Mouse (Mus musculus): ENCODE measurements around the gene Rab3gap2. TPM values are rescaled to one million over a fixed set of nuclear protein-coding genes. Genes with fewer than 3 reads are reported as not detected.
A peak's percentile ranks its signal among the peaks of the same experiment; 100 is the strongest.

The Rab3gap2 gene
- polyA plus RNA-seq, 1 experiment from 2014 or later = 15.0 TPM

DNA sequence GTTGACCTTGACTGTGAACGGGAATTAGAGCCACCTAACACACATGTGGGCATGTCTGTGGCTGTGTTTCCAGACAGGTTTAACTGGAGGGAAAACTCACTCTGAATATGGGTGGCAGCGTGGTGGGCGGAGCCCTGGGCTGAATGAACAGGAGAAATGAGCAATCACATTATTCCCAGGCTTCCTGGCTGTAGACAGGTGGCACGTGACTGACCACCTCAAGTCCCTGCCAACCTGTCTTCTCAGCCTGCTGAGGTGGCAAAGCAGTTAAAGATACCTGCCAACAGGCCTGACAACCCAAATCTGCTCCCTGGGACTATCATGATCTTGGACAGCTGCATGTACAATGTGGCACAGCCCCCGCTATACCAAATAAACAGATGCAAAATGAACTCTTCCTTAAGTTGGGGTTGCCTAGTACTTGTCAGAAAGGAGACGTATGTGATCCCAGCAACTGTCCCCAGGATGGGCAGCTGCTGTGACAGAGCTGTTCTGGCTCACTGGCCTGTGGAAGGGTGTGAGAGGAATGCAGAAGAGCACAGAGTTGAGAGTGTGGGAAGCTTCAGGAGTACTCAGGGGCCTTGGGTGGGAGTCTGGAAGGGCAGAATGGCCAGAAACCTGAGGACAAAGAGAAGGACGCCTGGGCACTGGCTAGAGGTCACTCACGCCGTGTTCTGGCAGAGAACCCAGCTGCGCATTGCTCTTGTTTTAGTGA is 88.9 kb downstream of the Rab3gap2 start:
- Histone ChIP-seq H3K27ac (no peak overlapping the region; the same call in 1 of the 2 replicates), H3K36me3 (ENCODE audit: insufficient read depth, low read length) (peaks cover 68% of the 10 kb centered on the region), H3K9me3 (replicated peaks; ENCODE audit: low read length) (no peaks in the 10 kb centered on the region), H3K9ac (ENCODE audit: low read depth, low read length) (no peak overlapping the region), H3K4me2 (ENCODE audit: low read length) (no peak overlapping the region), H3K4me3 (replicated peaks; ENCODE audit: low read depth, low read length) (no peak overlapping the region), H3K4me1 (replicated peaks; ENCODE audit: insufficient read depth, low read length) (no peaks in the 10 kb centered on the region), H3K27me3 (ENCODE audit: insufficient read depth, low read length) (no peaks in the 10 kb centered on the region)
- DNase-seq (ENCODE audit: low spot score) = peak; percentile 58
- 62% methylated on average over 10 of the region's 10 CpGs for WGBS
- no peak for TF ChIP-seq CTCF (IDR thresholded peaks at IDR 0.05; ENCODE audit: low read depth)
- ATAC-seq (replicated peaks; ENCODE audit: low FRiP score, low read depth) = peak; percentile 74

DNA sequence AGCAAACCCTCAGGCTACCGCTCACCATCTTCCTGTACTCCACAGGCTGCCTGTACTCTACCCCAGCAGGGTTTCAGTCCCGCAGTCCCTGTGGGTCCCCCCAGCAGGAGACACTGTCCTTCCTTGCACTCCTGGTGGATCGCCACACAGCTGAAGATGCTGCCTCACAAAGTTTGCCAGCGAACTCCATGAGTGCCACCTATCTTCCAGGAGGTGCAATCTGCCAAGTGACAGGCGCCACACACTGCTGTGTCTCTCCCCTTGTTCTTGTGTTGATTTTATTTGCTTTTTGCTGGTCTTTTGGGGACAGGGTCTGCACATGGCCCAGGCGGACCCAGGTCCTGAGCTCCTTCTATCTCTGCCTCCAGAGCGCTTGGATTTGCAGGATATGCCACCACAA is 92.9 kb downstream of the Rab3gap2 start:
- Histone ChIP-seq H3K9me3 (replicated peaks; ENCODE audit: low read length) (no peaks in the 10 kb centered on the region), H3K27me3 (ENCODE audit: insufficient read depth, low read length) (no peaks in the 10 kb centered on the region), H3K9ac (ENCODE audit: low read depth, low read length) (no peak overlapping the region), H3K4me3 (replicated peaks; ENCODE audit: low read depth, low read length) (no peak overlapping the region), H3K4me2 (ENCODE audit: low read length) (no peak overlapping the region), H3K36me3 (ENCODE audit: insufficient read depth, low read length) (peaks cover 55% of the 10 kb centered on the region), H3K27ac (no peak overlapping the region), H3K4me1 (replicated peaks; ENCODE audit: insufficient read depth, low read length) (no peaks in the 10 kb centered on the region)
- 94% methylated on average over 7 of the region's 7 CpGs for WGBS
- ATAC-seq (replicated peaks; ENCODE audit: low FRiP score, low read depth) (no peak), DNase-seq (ENCODE audit: low spot score) (no peak)
- no peak for TF ChIP-seq CTCF (IDR thresholded peaks at IDR 0.05; ENCODE audit: low read depth)

DNA sequence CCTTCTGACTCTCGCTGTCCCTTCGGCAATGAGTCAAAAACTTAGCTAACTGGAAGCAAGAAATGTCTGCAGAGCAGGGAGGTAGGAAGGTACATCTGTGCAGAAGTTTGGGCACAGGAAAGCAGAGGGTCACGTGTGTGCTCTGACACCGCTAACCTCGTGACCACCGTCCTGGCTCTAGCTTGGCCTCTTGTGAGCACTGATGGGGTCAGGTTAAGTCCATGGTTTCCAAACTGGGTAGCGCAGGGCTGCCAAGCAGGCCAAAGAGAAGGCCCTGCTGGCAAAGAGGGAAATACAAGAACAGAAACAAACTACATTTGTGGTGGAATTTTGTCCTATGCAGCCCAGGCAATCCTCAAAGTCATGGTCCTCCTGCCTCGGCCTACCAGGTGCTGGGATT is 94.6 kb downstream of the Rab3gap2 start:
- TF ChIP-seq CTCF (IDR thresholded peaks at IDR 0.05; ENCODE audit: low read depth) = no peak
- H3K27me3 ChIP-seq (ENCODE audit: insufficient read depth, low read length) = no peaks in the 10 kb centered on the region
- H3K27ac ChIP-seq = no peak overlapping the region
- 96% methylated on average over 8 of the region's 8 CpGs for WGBS
- H3K9ac ChIP-seq (ENCODE audit: low read depth, low read length) = no peak overlapping the region
- no peak overlapping the region for H3K4me3 ChIP-seq (replicated peaks; ENCODE audit: low read depth, low read length)
- no peaks in the 10 kb centered on the region for H3K4me1 ChIP-seq (replicated peaks; ENCODE audit: insufficient read depth, low read length)
- no peaks in the 10 kb centered on the region for H3K9me3 ChIP-seq (replicated peaks; ENCODE audit: low read length)
- H3K36me3 ChIP-seq (ENCODE audit: insufficient read depth, low read length) = peaks cover 49% of the 10 kb centered on the region
- ATAC-seq (replicated peaks; ENCODE audit: low FRiP score, low read depth) (no peak), DNase-seq (ENCODE audit: low spot score) (no peak)
- H3K4me2 ChIP-seq (ENCODE audit: low read length) = no peak overlapping the region

DNA sequence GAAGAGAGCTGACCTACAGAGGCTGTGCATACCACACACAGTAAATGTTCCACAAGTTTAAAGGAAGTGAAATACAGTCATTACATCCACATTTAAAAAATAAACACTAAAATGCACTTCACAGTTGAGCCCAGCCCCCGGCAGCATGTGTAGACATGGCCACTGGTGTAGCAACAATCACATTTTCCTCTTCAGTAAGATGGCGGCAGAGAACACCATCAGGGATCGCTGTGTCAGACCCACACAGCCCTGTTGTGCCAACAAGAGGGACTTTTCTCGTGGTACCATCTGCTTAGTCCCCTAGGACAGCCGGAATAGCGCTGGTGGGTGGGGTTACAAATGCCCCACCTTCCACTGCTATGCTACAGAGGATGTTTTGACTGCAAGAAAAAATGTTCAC is 98.9 kb downstream of the Rab3gap2 start:
- no peak overlapping the region for H3K4me2 ChIP-seq (ENCODE audit: low read length)
- no peak for DNase-seq (ENCODE audit: low spot score)
- no peak for ATAC-seq (replicated peaks; ENCODE audit: low FRiP score, low read depth)
- H3K36me3 ChIP-seq (ENCODE audit: insufficient read depth, low read length) = peaks cover 27% of the 10 kb centered on the region
- H3K27ac ChIP-seq = no peak overlapping the region
- H3K4me3 ChIP-seq (replicated peaks; ENCODE audit: low read depth, low read length) = no peak overlapping the region
- H3K4me1 ChIP-seq (replicated peaks; ENCODE audit: insufficient read depth, low read length) = no peaks in the 10 kb centered on the region
- H3K27me3 ChIP-seq (ENCODE audit: insufficient read depth, low read length) = no peaks in the 10 kb centered on the region
- 95% methylated on average over 6 of the region's 6 CpGs for WGBS
- H3K9ac ChIP-seq (ENCODE audit: low read depth, low read length) = no peak overlapping the region
- no peaks in the 10 kb centered on the region for H3K9me3 ChIP-seq (replicated peaks; ENCODE audit: low read length)
- TF ChIP-seq CTCF (IDR thresholded peaks at IDR 0.05; ENCODE audit: low read depth) = no peak

DNA sequence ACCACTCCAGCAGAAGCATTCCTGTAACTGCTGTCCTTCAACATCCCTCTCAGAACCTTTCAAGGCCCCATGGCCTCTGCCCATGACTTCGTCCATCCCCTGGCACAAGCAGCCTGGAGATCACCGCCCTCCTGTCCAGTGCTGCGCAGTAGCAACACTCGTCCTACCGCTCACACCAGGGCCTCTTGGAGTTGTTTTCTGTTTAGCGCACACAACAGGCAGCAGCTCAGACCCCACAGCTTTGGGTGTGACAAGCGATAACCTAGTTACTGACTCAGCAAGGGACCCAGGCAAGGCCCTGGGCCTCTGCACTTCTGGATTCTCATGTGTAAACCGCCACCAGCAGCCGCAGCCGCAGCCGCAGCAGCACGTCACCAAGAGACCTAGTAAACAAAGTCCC is 102.9 kb downstream of the Rab3gap2 start:
- 97% methylated on average over 12 of the region's 12 CpGs for WGBS
- peaks cover 28% of the 10 kb centered on the region for H3K36me3 ChIP-seq (ENCODE audit: insufficient read depth, low read length)
- no peak overlapping the region for H3K4me2 ChIP-seq (ENCODE audit: low read length)
- no peak for TF ChIP-seq CTCF (IDR thresholded peaks at IDR 0.05; ENCODE audit: low read depth)
- H3K27ac ChIP-seq = no peak overlapping the region
- no peaks in the 10 kb centered on the region for H3K27me3 ChIP-seq (ENCODE audit: insufficient read depth, low read length)
- DNase-seq (ENCODE audit: low spot score) (no peak), ATAC-seq (replicated peaks; ENCODE audit: low FRiP score, low read depth) (no peak)
- H3K4me3 ChIP-seq (replicated peaks; ENCODE audit: low read depth, low read length) = no peak overlapping the region
- no peaks in the 10 kb centered on the region for H3K4me1 ChIP-seq (replicated peaks; ENCODE audit: insufficient read depth, low read length)
- H3K9ac ChIP-seq (ENCODE audit: low read depth, low read length) = no peak overlapping the region
- no peaks in the 10 kb centered on the region for H3K9me3 ChIP-seq (replicated peaks; ENCODE audit: low read length)

DNA sequence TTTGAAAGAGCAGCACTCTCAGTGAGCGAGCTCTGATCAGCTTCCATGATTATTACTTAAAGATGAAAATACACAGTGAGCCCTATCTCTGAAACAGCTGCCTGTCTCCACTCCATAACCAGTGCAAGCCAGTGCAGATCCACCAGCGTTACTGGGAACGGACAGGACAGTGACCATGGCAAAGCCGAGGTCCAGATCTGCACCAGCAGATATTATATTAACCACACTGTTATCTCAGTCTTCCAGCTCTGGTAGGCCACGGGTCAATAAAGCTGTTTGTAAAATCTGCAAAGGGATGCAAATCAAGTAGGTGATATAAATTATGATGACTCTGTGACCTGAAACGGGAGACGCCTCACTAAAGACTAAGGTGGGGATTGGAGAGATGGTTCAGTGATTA is 103.7 kb downstream of the Rab3gap2 start:
- Histone ChIP-seq H3K27me3 (ENCODE audit: insufficient read depth, low read length) (no peaks in the 10 kb centered on the region), H3K4me3 (replicated peaks; ENCODE audit: low read depth, low read length) (no peak overlapping the region), H3K36me3 (ENCODE audit: insufficient read depth, low read length) (peaks cover 34% of the 10 kb centered on the region)

DNA sequence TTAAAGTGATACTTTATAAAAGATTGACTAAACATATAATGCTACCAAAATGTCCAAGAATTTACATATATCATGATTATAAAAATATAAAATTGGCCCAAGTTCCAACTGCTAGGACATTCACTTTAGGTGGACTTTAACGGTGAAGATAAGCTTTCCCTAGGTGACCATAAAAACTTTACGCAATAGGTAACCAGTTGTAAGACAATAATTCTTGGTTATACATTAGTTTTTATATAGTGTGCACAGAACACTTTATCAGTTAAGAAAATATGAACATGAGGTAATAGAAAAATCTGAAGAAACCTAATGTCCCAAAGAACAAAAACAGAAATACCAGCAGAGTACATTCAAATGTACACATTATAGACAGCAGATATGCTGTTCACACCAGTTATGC is 104.4 kb downstream of the Rab3gap2 start:
- Histone ChIP-seq H3K9ac (ENCODE audit: low read depth, low read length) (no peak overlapping the region), H3K27me3 (ENCODE audit: insufficient read depth, low read length) (no peaks in the 10 kb centered on the region), H3K27ac (no peak overlapping the region), H3K36me3 (ENCODE audit: insufficient read depth, low read length) (peaks cover 34% of the 10 kb centered on the region), H3K4me2 (ENCODE audit: low read length) (no peak overlapping the region), H3K9me3 (replicated peaks; ENCODE audit: low read length) (no peaks in the 10 kb centered on the region), H3K4me1 (replicated peaks; ENCODE audit: insufficient read depth, low read length) (no peaks in the 10 kb centered on the region), H3K4me3 (replicated peaks; ENCODE audit: low read depth, low read length) (no peak overlapping the region)
- TF ChIP-seq CTCF (IDR thresholded peaks at IDR 0.05; ENCODE audit: low read depth) = no peak
- WGBS = 95% methylated on average over 2 of the region's 2 CpGs
- ATAC-seq (replicated peaks; ENCODE audit: low FRiP score, low read depth) = no peak
- DNase-seq (ENCODE audit: low spot score) = no peak

More for the DNA sequence above, 103.7 kb downstream of the Rab3gap2 start:
- H3K4me1 ChIP-seq (replicated peaks; ENCODE audit: insufficient read depth, low read length) = no peaks in the 10 kb centered on the region
- TF ChIP-seq CTCF (IDR thresholded peaks at IDR 0.05; ENCODE audit: low read depth) = no peak
- no peaks in the 10 kb centered on the region for H3K9me3 ChIP-seq (replicated peaks; ENCODE audit: low read length)
- ATAC-seq (replicated peaks; ENCODE audit: low FRiP score, low read depth) (no peak), DNase-seq (ENCODE audit: low spot score) (no peak)
- no peak overlapping the region for H3K9ac ChIP-seq (ENCODE audit: low read depth, low read length)
- WGBS = 87% methylated on average over 7 of the region's 7 CpGs
- no peak overlapping the region for H3K27ac ChIP-seq
- no peak overlapping the region for H3K4me2 ChIP-seq (ENCODE audit: low read length)

Measured in kidney, postnatal 0 days (tissue).